Mouse (Mus musculus) spleen, adult 2 months (tissue): Measurements from ENCODE around the gene Cacna2d3.

ENCODE experiments used
- CTCF ChIP-seq: fragments of 200-500 bp; IDR thresholded peaks from 2 replicates; pipeline ENCODE4 v1.5.1; 2011; ENCODE audit warnings: mild to moderate bottlenecking, inconsistent platforms; ENCODE audit not compliant: insufficient read depth, insufficient read length, insufficient replicate concordance; ENCODE audit errors: extremely low read depth
- POLR2A ChIP-seq: fragments of 200-500 bp; IDR thresholded peaks from 2 replicates; pipeline ENCODE4 v1.6.1; 2011; ENCODE audit warnings: low read depth, low read length, inconsistent platforms

DNA sequence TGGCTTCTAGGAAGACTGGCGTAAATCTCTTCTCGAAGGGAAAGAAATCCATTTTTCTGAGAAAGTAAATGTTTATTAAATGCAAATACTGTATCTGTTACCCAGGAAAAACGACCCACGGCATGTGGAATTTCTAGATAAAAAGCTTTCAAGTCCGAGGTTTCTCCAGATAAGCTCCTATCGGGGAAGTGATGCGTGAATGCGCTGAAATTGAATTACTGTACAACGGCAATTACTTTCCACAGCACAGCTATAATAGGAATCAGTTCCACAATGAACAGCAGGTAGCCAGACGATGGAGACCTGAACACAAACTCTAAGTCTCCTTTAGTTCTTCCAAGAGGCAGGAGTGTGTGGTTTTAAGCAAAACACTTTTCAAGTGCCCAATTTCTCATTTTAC is 193.0 kb downstream of the Cacna2d3 start:
- TF ChIP-seq CTCF = no peak
- no peak for TF ChIP-seq POLR2A
